Mouse (Mus musculus) embryonic fibroblast, embryonic 13.5 days (primary cell): ENCODE results near the gene Fhit. TPM values are rescaled to one million over a fixed set of nuclear protein-coding genes. Genes with fewer than 3 reads are reported as not detected.
"Not testable (repeated sequence)": the region's sequence is repeated elsewhere in the genome, so short reads cannot be mapped to it uniquely, and the experiment has no call there.

Experiments used
- H3K27ac ChIP-seq: 2 replicates; pipeline ENCODE4 v1.5.1; 2012; ENCODE audit warnings: low read length, control low read depth, inconsistent platforms; ENCODE audit not compliant: insufficient read depth
- H3K4me1 ChIP-seq: 2 replicates; pipeline ENCODE4 v1.6.1; 2011; ENCODE audit warnings: low read length; ENCODE audit not compliant: control insufficient read depth, insufficient read depth
- H3K4me3 ChIP-seq: 2 replicates; pipeline ENCODE4 v1.5.1; 2011; ENCODE audit warnings: mild to moderate bottlenecking, control low read depth, low read length; ENCODE audit not compliant: insufficient read depth
- CTCF ChIP-seq: IDR thresholded peaks from 2 replicates; pipeline ENCODE4 v1.5.1; 2011; ENCODE audit warnings: mild to moderate bottlenecking, control low read depth, low read length, moderate library complexity, borderline replicate concordance; ENCODE audit not compliant: insufficient read depth
- POLR2A ChIP-seq: IDR thresholded peaks from 2 replicates; pipeline ENCODE4 v1.6.1; 2011; ENCODE audit warnings: low read depth, mild to moderate bottlenecking, control low read depth, low read length, moderate library complexity
- polyA plus RNA-seq: library from polyadenylated mRNA; stranded (reverse); fragments of >200 nt; gene quantifications from 2 replicates; pipeline ENCODE4 v1.2.4, GENCODE M21; 2011; ENCODE audit warnings: low read depth; ENCODE audit not compliant: missing spikeins, insufficient read length

Gene Fhit
- polyA plus RNA-seq, 1 experiment: 1.4 TPM

DNA sequence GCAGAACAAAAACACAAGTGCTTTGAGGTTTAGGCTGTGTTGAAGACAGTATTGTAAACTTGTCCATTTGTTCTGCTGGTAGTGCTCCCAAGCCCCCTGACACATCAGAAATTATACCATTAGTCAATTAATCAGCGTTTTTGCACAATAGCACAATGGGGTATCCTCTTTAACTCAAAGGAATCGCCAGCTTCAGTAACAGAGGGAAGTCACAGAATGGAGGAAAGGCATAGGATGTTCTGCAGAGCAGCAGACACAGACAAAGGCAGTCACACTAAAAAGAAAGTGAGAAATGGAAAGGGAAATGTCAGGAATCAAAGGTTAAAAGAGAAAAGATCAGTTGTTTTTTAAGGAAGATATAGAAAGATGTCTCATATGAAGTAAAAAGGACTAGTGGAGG lies 348.3 kb downstream of the Fhit start:
- no peak overlapping the region for H3K4me3 ChIP-seq
- H3K4me1 ChIP-seq: no peaks in the 10 kb centered on the region
- H3K27ac ChIP-seq: no peak overlapping the region
- no peak for TF ChIP-seq POLR2A

DNA sequence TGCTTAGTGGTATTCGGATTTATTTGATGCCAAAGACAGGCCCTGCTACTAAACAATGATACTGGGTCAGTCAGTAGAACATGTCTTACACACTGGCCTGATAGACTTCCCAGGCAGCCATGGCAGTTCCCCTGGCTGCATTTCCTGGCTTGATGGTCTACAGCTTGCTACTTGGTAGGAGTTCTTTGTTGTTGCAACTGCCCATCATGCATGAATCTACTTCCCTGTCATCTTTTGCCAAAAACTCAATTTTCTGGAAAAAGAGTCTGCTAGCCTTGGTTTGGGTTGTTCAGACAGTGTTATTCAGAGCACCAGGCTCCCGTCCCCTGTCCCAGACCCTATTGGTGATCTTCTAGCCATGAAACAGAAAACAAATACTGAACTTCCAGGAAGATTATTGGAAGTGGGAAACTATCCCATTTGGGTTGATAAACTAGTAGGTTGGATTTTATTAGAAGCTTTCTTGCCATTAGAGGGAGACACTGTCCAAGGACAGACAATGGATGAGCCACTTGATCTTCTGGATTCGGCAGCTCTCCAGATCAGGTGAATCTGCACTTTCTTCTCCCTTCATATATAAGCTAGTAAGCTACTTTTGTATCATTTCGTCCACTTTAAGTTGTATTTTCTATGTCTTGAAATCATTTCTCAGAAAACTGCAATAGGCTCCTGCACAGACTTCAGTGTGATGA lies 363.2 kb downstream of the Fhit start:
- Histone ChIP-seq H3K27ac (no peak overlapping the region), H3K4me3 (no peak overlapping the region), H3K4me1 (no peaks in the 10 kb centered on the region)
- TF ChIP-seq POLR2A (no peak), CTCF (no peak)

DNA sequence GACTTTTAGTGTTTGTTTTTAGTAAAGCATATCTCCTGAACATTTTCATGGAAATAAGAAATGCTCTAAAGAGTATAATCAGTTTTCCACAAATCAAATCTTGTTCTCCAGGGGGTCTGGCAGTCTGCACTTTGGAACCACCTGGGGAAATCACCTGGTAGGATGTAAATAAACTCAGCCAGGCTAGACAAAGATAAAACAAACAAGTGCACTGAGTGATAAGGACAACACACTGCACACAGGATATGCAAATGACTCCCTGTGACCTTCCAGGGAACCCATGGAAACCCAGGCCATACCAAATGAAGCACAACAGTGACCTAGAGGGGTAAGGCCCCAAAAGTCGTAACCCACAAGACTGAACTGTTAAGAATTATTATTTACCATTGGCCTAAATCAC lies 364.2 kb downstream of the Fhit start:
- TF ChIP-seq POLR2A: no peak
- no peak for TF ChIP-seq CTCF
- Histone ChIP-seq H3K27ac (no peak overlapping the region), H3K4me3 (no peak overlapping the region), H3K4me1 (no peaks in the 10 kb centered on the region)

DNA sequence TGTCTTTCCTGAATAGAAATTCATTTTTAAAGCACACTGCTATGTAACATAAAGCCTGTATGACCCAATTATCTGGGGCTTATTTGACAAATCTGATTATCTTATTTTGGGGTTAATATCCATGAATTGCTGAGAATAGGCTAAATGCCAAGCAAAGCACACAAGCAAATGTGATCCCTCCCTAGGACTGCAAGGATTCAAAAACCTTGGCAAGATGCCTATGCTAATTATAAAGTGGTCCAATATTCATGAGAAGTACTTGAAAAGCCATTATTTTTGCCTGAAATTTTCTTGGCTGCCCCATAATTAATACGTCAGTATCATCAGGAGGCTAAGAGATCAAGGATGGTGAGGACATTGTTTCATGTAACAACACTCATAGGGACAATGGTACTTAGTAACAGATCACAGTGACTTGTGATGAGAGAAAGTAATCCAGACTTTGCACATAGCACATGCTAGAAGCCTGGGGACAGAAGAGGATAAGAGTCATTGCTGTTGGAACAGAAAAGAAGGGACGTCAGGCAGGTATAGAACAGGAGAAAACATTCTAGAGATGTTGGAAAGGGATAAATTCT lies 366.2 kb downstream of the Fhit start:
- Histone ChIP-seq H3K4me3 (no peak overlapping the region), H3K27ac (no peak overlapping the region), H3K4me1 (no peaks in the 10 kb centered on the region)
- TF ChIP-seq POLR2A (no peak), CTCF (no peak)

DNA sequence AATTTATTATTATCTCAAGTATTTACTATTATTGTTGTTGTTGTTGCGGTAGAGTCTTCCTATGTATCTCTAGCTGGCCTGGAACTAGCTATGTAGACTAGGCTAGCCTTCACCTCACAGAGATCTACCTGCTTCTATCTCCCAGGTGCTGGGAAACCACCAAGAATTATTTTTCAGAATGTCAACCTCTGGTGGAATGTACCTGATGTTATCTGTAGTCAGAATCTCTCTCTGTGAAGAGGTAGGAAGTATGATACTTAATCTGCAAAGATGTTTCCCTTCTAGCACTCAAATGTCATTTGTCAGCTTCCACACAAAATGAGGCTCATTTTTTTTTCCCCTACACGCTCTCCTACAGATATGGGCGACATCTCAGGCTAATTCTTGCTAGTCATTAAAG lies 377.9 kb downstream of the Fhit start:
- Histone ChIP-seq H3K27ac (no peak overlapping the region), H3K4me3 (no peak overlapping the region), H3K4me1 (no peaks in the 10 kb centered on the region)
- TF ChIP-seq CTCF (no peak), POLR2A (no peak)

DNA sequence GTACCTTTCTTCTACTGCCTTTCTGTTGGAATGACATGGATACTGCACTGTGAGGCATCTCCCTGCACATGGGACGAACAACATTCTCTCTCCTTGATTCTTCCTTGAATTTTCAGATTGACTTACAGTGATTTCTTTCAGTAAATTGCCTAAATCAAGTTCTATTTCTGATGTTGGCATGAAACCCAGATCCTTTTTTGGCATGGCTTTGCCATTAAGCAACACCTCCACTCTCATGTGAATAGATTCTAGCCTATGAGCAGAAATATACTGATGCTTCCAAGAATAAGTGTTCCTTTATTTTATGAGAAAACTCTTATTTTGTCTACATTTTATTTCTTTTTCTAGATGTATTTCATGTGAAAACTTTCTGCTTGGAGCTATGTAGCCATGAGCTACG lies 383.1 kb downstream of the Fhit start:
- no peak for TF ChIP-seq CTCF
- TF ChIP-seq POLR2A: no peak
- Histone ChIP-seq H3K4me3 (no peak overlapping the region), H3K4me1 (no peaks in the 10 kb centered on the region), H3K27ac (no peak overlapping the region)

DNA sequence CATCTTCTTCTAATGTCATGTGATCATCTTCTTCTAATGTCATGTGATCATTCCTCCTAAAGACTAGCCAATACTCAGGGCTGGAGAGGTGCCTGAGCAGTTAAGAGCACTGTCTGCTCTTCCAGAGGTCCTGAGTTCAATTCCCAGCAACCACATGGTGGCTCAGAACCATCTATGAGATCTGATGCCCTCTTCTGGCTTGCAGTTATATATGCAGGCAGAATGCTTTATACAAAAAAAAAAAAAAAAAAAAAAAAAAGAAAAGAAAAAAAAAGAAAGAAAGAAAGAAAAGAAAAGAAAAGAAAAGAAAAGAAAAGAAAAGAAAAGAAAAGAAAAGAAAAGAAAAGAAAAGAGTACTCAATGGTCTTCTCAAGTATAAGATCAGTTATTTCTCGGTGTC lies 407.0 kb downstream of the Fhit start:
- not testable (repeated sequence) for H3K27ac ChIP-seq, H3K4me3 ChIP-seq, H3K4me1 ChIP-seq

DNA sequence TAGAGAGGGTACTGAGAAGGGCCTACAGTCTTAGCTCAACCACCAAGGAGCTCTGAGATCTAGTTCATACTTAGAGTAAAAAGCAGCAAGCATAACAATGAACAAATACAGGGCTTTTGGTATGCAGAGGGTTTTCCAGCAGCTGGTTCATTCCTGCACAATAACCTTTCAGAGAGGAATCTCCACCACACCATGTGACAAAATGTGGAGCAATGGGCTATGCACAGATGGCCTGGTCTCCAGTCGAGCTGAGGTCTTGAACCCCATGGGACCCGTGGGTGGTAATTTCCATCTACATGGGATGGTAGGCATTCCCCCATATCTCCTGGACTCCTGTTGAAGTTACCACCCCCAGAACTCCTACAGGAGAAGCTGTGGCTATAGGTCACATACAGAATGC lies 423.8 kb downstream of the Fhit start:
- TF ChIP-seq CTCF: no peak
- TF ChIP-seq POLR2A: no peak
- Histone ChIP-seq H3K4me1 (no peaks in the 10 kb centered on the region), H3K27ac (no peak overlapping the region), H3K4me3 (no peak overlapping the region)

DNA sequence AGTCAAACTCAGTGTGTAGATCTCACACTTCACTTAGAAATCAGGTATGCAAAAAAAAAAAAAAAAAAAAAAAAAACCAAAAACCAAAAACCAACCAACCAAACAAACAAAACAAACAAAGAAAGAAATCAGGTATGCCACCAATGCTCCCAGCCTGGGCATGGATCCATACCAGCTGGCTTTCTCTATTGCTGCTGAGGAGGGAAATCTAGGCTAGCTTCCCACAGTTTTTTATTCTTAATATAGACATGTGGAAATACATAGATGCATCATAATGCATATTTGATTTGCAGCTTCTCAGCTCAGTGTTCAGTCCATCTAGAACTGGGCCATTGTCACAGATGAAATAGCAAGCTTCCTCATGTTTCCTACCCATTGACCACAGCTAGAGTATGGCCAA lies 439.3 kb downstream of the Fhit start:
- no peak for TF ChIP-seq CTCF
- TF ChIP-seq POLR2A: no peak
- H3K27ac ChIP-seq: no peak overlapping the region
- no peaks in the 10 kb centered on the region for H3K4me1 ChIP-seq
- no peak overlapping the region for H3K4me3 ChIP-seq

DNA sequence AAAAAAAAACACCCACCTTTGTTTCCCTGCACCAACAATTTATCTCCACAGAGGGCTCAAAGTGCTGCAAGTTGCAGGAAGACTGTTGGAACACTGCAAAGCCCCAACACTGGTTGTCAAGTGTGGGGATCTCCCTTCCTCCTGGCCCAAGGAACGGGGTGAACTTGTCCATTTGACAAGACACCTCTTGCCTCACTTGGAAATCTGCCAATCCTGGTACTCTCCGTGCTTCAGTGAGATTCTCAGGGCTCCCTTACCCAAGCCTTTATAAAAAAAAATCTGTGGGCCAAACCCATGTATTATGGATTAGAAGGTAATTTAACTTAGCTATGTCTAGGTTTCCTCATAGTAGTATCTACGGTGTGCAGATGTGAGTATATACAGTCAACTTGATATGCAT lies 448.9 kb downstream of the Fhit start:
- TF ChIP-seq CTCF: no peak
- TF ChIP-seq POLR2A: no peak

DNA sequence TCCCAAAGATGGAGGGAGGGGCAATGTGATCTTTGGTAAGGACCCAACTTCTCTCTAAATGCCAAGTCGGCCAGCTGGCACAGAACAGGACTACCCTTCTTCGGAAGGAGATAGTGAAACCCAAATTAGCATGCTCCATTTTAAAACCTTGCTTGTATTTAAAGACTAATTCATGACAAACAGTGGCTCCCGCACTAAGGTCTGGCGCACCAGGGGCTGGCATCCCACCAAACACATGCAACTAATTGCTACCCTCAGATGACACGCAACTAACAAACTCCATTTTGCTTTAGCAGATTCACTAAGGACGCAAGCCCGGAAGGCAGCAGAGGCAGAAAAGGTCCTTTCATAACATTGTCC lies 449.3 kb downstream of the Fhit start:
- Histone ChIP-seq H3K4me1 (no peaks in the 10 kb centered on the region), H3K27ac (no peak overlapping the region), H3K4me3 (no peak overlapping the region)
- TF ChIP-seq POLR2A (no peak), CTCF (no peak)

More for the DNA sequence above, 448.9 kb downstream of the Fhit start:
- Histone ChIP-seq H3K27ac (no peak overlapping the region), H3K4me3 (no peak overlapping the region), H3K4me1 (no peaks in the 10 kb centered on the region)
